Mouse (Mus musculus) C2C12 (cell line): ENCODE results near the gene Mlh1.

Source experiments
- CEBPB ChIP-seq: IDR thresholded peaks from one replicate; pipeline ENCODE4 v1.6.1; 2011; ENCODE audit warnings: low read depth, mild to moderate bottlenecking, control low read depth, moderate library complexity
- CTCF ChIP-seq: IDR thresholded peaks from one replicate; pipeline ENCODE4 v1.5.1; 2011; ENCODE audit not compliant: control insufficient read depth, insufficient read depth, insufficient read length
- FOSL1 ChIP-seq: IDR thresholded peaks from one replicate; pipeline ENCODE4 v1.8.0; 2011; ENCODE audit warnings: mild to moderate bottlenecking, low read length; ENCODE audit not compliant: poor library complexity, insufficient read depth, severe bottlenecking
- MAX ChIP-seq: IDR thresholded peaks from one replicate; pipeline ENCODE4 v1.6.1; 2011; ENCODE audit warnings: mild to moderate bottlenecking, control low read depth
- MYOD1 ChIP-seq: IDR thresholded peaks from one replicate; pipeline ENCODE4 v1.6.1; 2011; ENCODE audit warnings: low read depth; ENCODE audit not compliant: control insufficient read depth, insufficient read length
- MYOG ChIP-seq: IDR thresholded peaks from one replicate; pipeline ENCODE4 v1.6.1; 2011; ENCODE audit not compliant: control insufficient read depth, insufficient read length; ENCODE audit errors: extremely low read depth
- USF1 ChIP-seq: IDR thresholded peaks from one replicate; pipeline ENCODE4 v1.6.1; 2011; ENCODE audit warnings: low read depth, mild to moderate bottlenecking, control low read depth, moderate library complexity

DNA sequence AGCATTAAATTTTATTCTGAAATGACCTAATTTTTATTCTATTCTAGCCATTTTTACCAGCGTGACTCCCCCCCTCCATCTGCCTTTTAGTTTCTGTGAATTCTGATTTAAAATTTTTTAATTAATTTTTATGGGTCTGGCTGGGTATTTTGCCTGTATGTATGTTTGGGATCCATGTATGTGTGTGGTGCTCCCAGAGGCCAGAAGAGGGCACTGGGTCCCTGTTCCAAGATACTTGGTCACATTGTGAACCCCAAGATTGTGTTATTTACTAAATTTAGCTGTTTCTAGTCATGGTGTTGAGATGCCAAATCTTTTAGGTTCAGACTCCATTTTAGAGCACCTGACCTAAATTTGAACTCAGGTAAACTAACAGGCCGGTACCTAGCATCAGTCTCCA is 14.9 kb upstream of the Mlh1 start:
- TF ChIP-seq USF1 (no peak), CTCF (no peak), FOSL1 (no peak), MYOG (no peak), MYOD1 (no peak), MAX (no peak), CEBPB (no peak)
